Mouse (Mus musculus) kidney, postnatal 14 days (tissue): ENCODE measurements around the gene Foxj2.
A peak's percentile ranks its signal among the peaks of the same experiment; 100 is the strongest.

ENCODE experiments used
- DNase-seq: peaks from one replicate; pipeline ENCODE4 v3.0.0; 2022; ENCODE audit warnings: mixed read lengths

Gene Foxj2

DNA sequence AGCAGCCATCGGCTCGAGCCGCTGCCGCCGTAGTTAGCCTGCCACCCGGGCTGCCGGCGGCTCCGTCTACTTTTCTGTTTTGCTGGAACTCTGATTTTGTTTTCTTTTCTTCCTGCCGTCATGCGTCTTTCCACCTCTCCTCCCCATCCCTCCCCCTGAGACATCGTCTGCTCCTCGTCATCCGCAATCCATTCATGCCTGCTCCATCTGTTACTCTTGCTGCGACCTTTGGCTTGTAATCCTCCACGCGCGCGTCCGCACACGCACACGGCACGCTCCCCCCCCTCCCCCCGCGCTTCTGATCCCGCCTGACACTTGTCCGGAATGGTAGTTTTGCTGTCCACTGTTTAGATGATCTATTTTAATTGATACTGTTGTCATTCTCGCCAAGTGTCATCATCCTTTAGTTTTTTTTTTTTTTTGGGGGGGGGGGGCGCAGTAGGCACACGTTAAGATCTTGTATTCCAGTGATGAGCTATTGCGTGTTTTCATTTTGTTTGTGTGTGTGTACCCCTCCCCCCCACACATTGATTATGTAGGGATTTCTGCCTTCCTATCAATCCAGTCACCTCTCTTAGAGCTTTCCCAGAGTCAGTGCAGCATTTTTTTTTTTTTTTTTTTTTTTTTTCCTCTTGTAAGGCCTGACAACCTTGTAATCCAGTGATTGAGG lies 55.1 kb downstream of the Foxj2 start:
- DNase-seq: no peak

DNA sequence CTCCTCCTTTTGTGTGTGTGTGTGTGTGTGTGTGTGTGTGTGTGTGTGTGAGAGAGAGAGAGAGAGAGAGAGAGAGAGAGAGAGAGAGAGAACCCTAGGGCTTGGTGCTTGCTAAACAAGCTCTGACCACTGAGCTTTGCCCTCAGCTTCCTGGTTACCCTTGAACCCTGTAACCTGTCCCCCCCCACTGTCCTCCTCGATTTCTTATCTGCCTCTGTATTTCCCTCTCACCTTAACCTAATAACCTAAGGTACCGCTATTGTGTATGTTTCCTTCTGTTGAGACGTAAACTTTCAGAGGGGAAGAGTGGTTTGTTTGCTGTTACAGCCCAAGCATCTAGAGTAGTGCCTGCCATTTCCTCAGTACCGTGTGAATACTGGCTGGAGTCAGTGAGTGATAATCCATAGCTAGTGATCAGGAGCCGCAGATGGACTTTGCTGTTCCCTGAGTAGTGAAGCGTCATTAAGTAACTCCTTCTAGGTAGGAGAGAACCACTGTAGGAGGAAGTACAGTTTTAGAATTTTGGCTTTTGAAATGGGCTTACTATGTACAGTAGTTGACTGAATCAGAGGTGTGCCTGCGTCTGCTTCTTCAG lies 59.5 kb downstream of the Foxj2 start:
- DNase-seq: no peak

DNA sequence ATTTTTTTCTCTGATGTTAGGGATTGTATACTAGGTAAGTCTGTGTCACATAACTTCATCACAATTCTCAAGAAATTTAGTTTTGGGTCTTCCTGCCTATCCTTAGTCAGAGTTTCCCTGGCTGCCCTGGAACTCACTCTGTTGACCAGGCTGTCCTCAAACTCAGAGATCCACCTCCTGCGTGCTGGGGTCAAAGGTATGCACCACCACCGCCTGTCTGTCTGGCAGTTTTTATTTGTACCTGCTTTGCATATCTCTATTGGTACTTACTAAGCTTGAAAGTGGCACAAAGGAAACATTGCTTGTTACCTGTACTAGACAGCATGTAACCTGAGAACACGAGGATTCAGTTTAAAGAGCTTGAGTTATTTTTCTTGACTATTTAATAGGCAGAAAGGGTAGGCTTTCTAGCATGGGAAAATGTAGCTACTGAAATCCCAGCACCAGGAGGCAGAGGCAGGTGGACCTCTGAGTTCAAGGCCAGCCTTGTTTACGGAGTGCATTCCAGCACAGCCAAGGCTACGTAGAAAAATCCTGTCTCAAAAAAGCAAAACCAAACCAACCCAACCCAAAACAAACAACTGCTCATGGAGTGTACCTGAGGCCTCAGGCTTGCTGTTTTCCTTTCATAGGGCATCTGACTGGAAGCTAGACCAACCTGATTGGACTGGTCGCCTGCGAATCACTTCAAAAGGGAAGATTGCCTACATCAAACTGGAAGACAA lies 60.2 kb downstream of the Foxj2 start:
- DNase-seq: peak; percentile 21

DNA sequence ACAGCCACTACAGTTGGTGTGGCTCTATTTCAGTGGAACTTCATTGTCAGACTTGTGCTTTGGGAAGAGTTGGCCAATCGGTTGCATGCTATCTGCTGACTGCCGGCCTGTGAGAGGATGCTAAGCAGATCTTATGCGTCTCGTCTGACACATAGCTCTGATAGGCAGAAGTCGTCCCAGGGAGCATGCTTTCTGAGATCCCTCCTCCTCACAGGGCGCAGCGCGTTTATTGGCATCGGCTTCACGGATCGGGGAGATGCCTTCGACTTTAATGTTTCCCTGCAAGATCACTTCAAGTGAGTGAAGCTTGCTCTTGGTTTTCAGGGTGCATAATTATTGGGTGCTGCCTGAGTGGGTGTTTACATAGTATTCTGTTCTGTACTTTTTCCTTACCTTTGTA lies 61.6 kb downstream of the Foxj2 start:
- no peak for DNase-seq

DNA sequence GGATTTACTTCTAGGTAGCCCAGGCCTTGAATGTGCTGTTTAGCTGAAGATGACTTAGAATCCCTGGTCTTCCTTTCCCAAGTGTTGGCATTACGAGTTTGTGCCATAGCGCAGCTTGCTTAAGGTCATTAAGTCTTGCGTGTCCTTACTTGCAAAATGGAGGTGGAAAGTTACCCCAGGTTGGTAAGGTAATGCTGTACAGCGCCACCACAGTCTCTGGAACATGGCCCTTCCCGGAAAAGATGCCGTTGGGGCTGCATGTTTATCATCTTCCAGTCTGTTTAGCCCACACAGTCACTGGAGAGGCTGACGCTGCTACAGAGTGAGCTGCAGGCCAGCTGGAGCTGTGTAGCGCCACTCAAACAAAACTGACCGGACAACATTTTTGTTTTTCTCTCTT lies 63.9 kb downstream of the Foxj2 start:
- no peak for DNase-seq

DNA sequence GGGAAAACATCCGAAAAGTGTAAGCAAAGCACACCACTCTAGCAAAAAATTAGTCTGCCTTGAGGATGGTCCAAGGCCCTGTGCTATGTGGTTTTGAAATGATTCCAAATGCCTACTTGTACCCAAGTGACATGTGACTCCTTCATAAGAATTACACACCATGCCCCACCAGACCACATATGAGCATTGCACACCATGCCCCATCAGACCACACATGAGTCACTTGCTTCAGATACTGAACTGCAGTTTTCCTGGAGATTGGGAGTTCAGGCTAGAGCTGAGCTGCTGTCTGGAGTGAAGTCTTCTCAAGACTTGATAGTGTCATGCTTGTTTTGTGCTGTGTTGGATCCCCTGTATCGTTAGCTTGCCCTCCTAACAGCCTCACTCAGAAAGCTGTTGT lies 69.9 kb downstream of the Foxj2 start:
- DNase-seq: no peak

DNA sequence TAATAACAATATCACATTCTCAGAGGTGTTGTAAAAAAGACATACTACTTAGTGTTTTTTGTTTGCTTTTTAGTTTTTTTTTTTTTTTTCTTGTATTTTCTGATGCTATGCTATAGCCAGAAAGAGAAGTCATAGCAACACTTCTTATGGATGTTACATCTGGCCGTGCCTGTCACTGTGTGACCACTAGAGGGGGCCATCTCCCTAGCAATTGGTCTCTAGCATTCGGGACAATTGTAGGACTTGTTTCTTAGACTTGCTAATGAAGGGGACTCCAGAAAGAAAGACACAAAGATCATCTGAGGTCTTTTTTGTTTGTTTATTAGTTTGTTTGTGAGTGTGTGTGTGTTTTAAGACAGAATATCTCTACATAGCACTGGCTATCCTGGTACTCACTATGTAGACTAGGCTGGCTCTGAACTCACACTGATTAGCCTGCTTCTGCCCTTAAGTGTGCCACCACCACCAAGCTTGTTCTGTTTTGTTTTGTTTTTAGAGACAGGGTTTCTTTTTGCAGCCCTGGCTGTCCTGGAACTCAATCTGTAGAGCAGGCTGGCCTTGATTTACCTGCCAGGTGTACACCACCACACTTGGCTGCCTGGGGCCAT lies 72.8 kb downstream of the Foxj2 start:
- DNase-seq: peak; percentile 67
